Mouse (Mus musculus) embryo, embryonic 10.5 days (tissue): ENCODE measurements around the gene Il15ra.

Experiments used
- DNase-seq: peaks from one replicate; pipeline ENCODE4 v3.0.0-alpha.2; 2015; ENCODE audit warnings: low spot score

The Il15ra gene

DNA sequence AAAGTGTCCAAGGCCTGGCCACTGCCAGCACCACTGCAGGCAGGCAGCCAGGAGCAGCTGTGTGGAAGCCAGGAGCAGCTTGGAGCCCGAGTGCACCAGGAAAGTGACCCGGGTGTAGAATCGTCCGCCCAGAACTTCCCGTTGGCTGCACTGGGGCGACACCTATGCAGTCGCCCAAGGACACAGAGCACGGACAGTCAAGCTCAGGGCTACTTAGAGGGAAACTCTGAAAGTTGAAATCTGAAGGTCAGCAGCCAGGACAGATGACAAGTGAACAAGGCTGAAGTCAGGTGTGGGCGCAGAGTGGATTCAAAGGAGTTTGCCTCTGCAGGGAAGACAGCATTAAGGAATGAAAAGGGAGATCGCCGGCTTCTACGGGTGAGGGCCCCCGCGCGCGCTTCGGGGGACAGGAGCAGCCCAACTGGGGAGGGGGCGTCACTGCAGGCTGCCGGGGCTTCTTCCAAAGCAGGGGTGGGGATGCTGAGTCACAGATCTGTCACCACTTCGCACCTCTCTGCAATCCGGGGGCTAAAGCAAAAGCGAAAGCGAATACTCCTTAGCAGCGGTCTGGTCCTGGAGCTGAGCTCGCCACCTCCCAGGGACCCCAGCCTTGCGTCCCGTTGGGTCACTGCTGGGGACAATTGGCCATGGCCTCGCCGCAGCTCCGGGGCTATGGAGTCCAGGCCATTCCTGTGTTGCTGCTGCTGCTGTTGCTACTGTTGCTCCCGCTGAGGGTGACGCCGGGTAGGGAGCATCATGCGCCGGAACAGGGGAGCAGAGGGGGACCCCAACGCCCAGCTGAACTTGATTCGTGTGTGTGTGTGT, at the start of gene Il15ra:
Il15ra (plus strand) TSS at position 90 of the 825 bp plus-strand sequence.
- DNase-seq: peak; percentile 60

DNA sequence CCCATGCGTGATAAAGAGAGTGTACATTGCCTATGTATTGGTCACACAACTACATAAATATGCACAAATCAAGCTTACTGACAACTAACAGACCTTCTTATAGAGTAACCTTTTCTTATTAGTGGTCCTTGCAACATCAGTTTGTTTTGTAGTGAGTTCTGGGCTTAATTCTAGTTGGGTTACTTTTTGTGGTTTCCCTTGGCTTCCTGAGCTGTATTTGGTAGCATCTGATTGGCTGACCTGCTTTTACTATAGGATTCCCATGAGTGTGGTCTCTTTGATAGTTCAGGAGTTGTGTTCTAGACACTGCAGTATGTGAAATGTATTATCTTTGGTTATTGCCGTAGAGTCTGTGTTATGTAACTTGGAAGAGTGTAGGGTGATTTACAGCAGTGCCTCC, 47.5 kb upstream of the Il15ra start:
- DNase-seq: no peak

GRCm38 (mm10) chr2:11659263-11659662, 45.8 kb upstream of the Il15ra start:
- DNase-seq: no peak

- DNase-seq: no peak
Observed at GRCm38 (mm10) chr2:11662143-11662906, 42.8 kb upstream of the Il15ra start.

GRCm38 (mm10) chr2:11662907-11663230, 42.2 kb upstream of the Il15ra start:
- DNase-seq: no peak

GRCm38 (mm10) chr2:11663961-11664360, 41.1 kb upstream of the Il15ra start:
- peak; percentile 88 for DNase-seq

GRCm38 (mm10) chr2:11664367-11664766, 40.7 kb upstream of the Il15ra start:
- DNase-seq: no peak

- DNase-seq: no peak
Observed at GRCm38 (mm10) chr2:11664806-11665205, 40.3 kb upstream of the Il15ra start.

DNA sequence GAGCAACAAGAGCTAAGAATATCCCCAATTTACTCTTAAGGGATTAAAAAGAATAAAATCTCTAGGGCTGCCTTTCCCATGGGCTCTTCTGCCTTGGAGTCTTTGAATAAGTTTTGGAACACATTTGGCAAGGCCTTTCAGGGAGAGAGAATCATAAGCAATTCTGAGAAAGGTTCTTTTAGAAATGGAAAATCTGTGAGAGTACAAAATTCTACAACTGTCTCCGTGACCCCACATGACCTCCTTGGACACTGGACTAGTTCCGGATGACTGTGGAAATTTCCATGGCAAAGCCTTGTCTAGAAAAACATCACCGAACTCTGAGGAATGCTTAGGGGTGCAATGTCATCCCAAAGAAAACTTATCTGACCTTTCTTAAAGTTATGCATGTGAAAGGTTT, 39.8 kb upstream of the Il15ra start:
- DNase-seq: no peak

- peak; percentile 15 for DNase-seq
Observed at GRCm38 (mm10) chr2:11672144-11672543, 32.9 kb upstream of the Il15ra start.

GRCm38 (mm10) chr2:11679626-11680025, 25.5 kb upstream of the Il15ra start:
- DNase-seq: no peak

GRCm38 (mm10) chr2:11682712-11683111, 22.4 kb upstream of the Il15ra start:
- DNase-seq: no peak

DNA sequence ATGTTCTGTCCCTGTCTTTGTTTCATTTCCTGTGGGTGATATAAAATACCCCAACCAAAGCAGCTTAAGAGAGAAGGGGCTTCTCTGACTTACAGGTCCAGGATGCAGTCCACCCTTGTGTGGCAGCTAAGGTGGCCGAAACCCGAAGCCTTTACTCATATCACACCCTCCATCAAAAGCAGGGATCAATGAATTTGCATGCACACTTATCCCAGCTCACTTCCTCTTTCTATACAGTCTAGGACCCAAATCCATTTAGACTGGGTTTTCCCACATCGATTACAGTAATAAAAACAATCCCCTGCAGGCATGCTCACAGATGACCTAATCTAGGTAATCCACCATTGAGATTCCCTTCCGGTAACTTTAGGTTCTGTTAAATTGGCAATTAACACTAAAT, 18.6 kb upstream of the Il15ra start:
- DNase-seq: no peak

- peak; percentile 61 for DNase-seq
Observed at GRCm38 (mm10) chr2:11687436-11687835, 17.7 kb upstream of the Il15ra start.

GRCm38 (mm10) chr2:11690201-11690890, 14.7 kb upstream of the Il15ra start:
- no peak for DNase-seq

DNA sequence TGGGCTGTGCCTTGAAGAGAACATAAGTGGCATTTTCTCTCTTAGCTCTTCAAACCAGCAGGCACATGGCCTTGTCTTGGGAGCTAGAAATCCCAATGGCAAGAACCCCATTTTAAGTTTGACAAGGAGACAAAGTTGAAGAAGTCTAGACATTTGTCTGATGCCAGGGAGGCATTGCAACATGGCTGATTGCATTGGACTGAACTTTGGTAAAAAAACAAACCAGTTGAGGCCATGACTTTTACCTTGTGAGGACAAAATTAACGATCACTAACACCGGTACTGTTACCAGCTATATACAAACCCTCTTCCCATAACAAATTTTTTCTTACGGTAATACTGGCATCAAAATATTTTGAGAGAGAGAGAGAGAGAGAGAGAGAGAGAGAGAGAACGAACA, 11.7 kb upstream of the Il15ra start:
- DNase-seq: no peak

- DNase-seq: no peak
Observed at GRCm38 (mm10) chr2:11694104-11694503, 11.0 kb upstream of the Il15ra start.

- DNase-seq: no peak
Observed at GRCm38 (mm10) chr2:11695867-11696266, 9.2 kb upstream of the Il15ra start.

GRCm38 (mm10) chr2:11698994-11699393, 6.1 kb upstream of the Il15ra start:
- peak; percentile 9 for DNase-seq

DNA sequence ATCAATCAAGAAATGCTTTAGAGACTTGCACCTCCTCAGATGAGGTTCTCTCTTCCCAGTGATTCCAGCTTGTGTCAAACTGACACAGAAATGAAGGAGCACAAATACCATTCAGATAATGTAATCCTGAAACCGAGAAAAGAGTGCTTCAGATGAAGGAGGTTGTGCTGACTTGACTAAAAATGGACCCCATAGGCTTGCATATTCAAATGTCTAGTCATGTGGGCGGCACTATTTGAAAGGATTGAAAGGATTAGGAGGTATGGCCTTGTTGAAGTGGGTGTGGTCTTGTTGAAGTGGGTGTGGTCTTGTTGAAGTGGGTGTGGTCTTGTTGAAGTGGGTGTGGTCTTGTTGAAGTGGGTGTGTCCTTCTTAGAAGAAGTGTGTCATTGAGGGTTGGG, 5.2 kb upstream of the Il15ra start:
- DNase-seq: no peak

DNA sequence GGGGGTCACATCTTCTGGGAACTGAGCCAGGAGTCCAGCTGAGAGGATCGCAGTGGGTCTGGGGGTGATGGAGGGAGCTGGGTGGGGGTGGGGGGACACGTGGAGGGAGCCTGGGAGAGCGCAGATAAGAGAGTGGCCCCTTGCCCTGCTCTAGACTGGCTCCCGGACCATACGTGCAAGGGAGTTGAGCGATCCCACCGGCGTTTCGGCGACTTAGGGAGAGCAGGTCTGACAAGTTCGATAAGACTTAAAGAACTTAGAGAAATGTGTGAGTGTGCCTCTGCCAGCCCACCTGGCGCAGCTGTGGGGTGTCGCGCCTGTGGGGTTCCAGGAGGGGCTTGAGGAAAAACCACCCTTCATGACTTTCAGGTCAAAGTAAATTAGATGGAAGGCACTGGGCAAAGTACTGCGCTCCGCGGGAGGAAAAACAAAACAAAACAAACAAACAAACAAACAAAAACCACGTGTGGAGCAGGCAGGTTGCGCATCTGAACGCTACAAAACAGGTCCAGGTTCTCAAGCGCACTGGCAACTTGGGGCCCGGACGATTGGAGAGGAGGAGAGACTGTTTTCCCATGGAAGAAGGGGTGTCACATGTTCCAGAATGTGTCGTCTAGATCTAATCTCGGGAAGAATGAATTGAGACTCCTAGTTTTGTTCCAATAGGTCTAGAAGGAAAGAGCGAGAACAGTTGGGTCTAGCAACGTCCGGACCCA, 1.1 kb downstream of the Il15ra start:
- DNase-seq: peak; percentile 14

GRCm38 (mm10) chr2:11706746-11707065, 1.6 kb downstream of the Il15ra start:
- no peak for DNase-seq
